Mouse (Mus musculus) forebrain, embryonic 14.5 days (tissue): Measurements from ENCODE around the gene Cnnm3. TPM values are rescaled to one million over a fixed set of nuclear protein-coding genes. Genes with fewer than 3 reads are reported as not detected.

Experiments
- ATAC-seq: fragments of 200-750 bp; cut with Nextera tagmentation; 2 replicates; pipeline ENCODE4 v1.8.0; 2017; ENCODE audit warnings: mild to moderate bottlenecking, moderate library complexity
- DNase-seq: peaks from one replicate; pipeline ENCODE4 v3.0.0-alpha.2; 2015; ENCODE audit warnings: low spot score
- H3K27ac ChIP-seq: fragments of 300-500 bp; sonication (generic); 2 replicates; pipeline ENCODE4 v1.5.1; 2014; ENCODE audit warnings: low read depth, mild to moderate bottlenecking, control low read depth, low read length, moderate library complexity
- H3K27me3 ChIP-seq: fragments of 300-500 bp; sonication (generic); replicated peaks from 2 replicates; pipeline ENCODE4 v1.6.1; 2014; ENCODE audit warnings: low read length, control low read depth, mixed read lengths; ENCODE audit not compliant: control insufficient read depth, insufficient read depth
- H3K36me3 ChIP-seq: fragments of 300-500 bp; sonication (generic); 2 replicates; pipeline ENCODE4 v1.6.1; 2014; ENCODE audit warnings: low read length, control low read depth; ENCODE audit not compliant: control insufficient read depth, insufficient read depth
- H3K4me1 ChIP-seq: fragments of 300-500 bp; sonication (generic); 2 replicates; pipeline ENCODE4 v1.6.1; 2014; ENCODE audit warnings: antibody characterized with exemption, low read length, control low read depth; ENCODE audit not compliant: control insufficient read depth, insufficient read depth
- H3K4me2 ChIP-seq: fragments of 300-500 bp; sonication (generic); 2 replicates; pipeline ENCODE4 v1.6.1; 2014; ENCODE audit warnings: mild to moderate bottlenecking, control low read depth, low read length
- H3K4me3 ChIP-seq: fragments of 300-500 bp; sonication (generic); 2 replicates; pipeline ENCODE4 v1.5.1; 2014; ENCODE audit warnings: low read depth, low read length, control low read depth
- H3K9ac ChIP-seq: fragments of 300-500 bp; sonication (generic); 2 replicates; pipeline ENCODE4 v1.6.1; 2014; ENCODE audit warnings: mild to moderate bottlenecking, low read length, control low read depth, moderate library complexity
- H3K9me3 ChIP-seq: fragments of 300-500 bp; sonication (generic); replicated peaks from 2 replicates; pipeline ENCODE4 v1.6.1; 2016; ENCODE audit warnings: low read length, control low read depth, mixed read lengths; ENCODE audit not compliant: control insufficient read depth
- WGBS: fragments of 180-500 bp; shearing (Covaris S2); extraction: QIAGEN DNeasy Blood & Tissue Kit; methylation state at CpG from one replicate; pipeline ENCODE4 v1.1.7; 2014; 5-methylcytosine and 5-hydroxymethylcytosine counted together
- polyA plus RNA-seq: library from polyadenylated mRNA; unstranded; fragments of >200 nt; fragmentation: Nextera tagmentation; extraction: Ambion mirVana; gene quantifications from 2 replicates; pipeline ENCODE4 v1.2.1, GENCODE M21; 2014

Gene Cnnm3
- polyA plus RNA-seq, 1 experiment from 2014 or later: 5.2 TPM

- WGBS: 73% methylated on average over 2 of the region's 2 CpGs
- no peak overlapping the region for H3K4me2 ChIP-seq
- DNase-seq (no peak), ATAC-seq (no peak)
- H3K9ac ChIP-seq: no peak overlapping the region
- H3K36me3 ChIP-seq: no peaks in the 10 kb centered on the region
- H3K9me3 ChIP-seq: no peaks in the 10 kb centered on the region
- no peak overlapping the region for H3K27ac ChIP-seq
- no peaks in the 10 kb centered on the region for H3K27me3 ChIP-seq
- no peak overlapping the region for H3K4me3 ChIP-seq
- peaks cover 6% of the 10 kb centered on the region; the same call in 1 of the 2 replicates for H3K4me1 ChIP-seq
Observed at GRCm38 (mm10) chr1:36563197-36563596, 51.5 kb downstream of the Cnnm3 start.

DNA sequence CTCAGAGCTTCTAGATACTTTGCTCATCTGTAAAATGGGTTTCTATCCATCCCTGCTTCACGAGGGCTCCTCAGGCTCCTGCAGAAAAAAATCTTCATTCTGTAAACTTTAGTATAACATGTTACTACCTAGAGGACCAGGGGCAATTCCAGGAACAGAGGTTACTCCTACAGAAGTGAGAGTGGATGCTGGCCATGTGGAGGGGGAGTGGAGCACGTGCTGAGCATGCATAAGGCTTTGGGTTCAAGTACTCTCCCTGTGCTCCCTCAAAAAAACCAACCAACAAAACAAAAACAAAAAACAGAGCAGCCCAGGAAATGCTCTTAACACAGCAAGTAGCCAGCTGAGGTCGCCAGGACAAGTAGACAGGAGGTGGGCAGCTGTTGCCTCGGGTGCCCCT, 52.0 kb downstream of the Cnnm3 start:
- ATAC-seq: no peak
- Histone ChIP-seq H3K4me3 (no peak overlapping the region), H3K9ac (no peak overlapping the region), H3K9me3 (no peaks in the 10 kb centered on the region), H3K27me3 (no peaks in the 10 kb centered on the region), H3K4me2 (no peak overlapping the region), H3K27ac (no peak overlapping the region), H3K36me3 (no peaks in the 10 kb centered on the region), H3K4me1 (peaks cover 3% of the 10 kb centered on the region; the same call in 1 of the 2 replicates)
- 78% methylated on average over 4 of the region's 4 CpGs for WGBS
- no peak for DNase-seq

DNA sequence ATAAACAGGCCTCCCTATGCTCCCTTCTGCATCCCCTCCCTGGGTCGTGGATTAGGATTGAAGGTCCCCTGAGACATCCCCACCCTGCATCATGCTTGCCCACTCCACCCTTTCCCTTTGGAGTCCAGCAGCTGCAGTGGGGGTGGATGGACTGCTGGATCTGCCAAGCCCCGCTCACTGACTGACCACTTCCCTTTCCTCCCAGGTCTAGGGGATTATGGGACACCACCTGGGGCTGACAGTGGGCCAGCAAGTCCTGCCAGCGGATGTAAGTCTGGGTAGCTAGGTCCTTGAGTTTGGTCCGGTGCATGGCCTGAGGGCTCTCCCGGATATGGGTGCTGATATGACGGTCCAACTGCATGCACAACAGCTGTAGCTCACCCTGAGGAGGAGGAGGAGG, 52.4 kb downstream of the Cnnm3 start:
- Histone ChIP-seq H3K4me1 (no peaks in the 10 kb centered on the region), H3K9ac (no peak overlapping the region), H3K4me2 (no peak overlapping the region), H3K4me3 (no peak overlapping the region), H3K36me3 (no peaks in the 10 kb centered on the region), H3K27ac (no peak overlapping the region), H3K27me3 (no peaks in the 10 kb centered on the region), H3K9me3 (no peaks in the 10 kb centered on the region)
- no peak for DNase-seq
- 76% methylated on average over 6 of the region's 6 CpGs for WGBS
- ATAC-seq: no peak

- 10% methylated on average over 2 of the region's 2 CpGs for WGBS
- no peaks in the 10 kb centered on the region for H3K36me3 ChIP-seq
- H3K27ac ChIP-seq: no peak overlapping the region
- no peaks in the 10 kb centered on the region for H3K4me1 ChIP-seq
- no peak for ATAC-seq
- no peaks in the 10 kb centered on the region for H3K9me3 ChIP-seq
- DNase-seq: no peak
- no peak overlapping the region for H3K4me2 ChIP-seq
- no peak overlapping the region for H3K4me3 ChIP-seq
- H3K9ac ChIP-seq: no peak overlapping the region
- H3K27me3 ChIP-seq: no peaks in the 10 kb centered on the region
Observed at GRCm38 (mm10) chr1:36566425-36566824, 54.8 kb downstream of the Cnnm3 start.

GRCm38 (mm10) chr1:36567818-36568603, 56.3 kb downstream of the Cnnm3 start:
- no peak overlapping the region for H3K4me3 ChIP-seq
- 43% methylated on average over 21 of the region's 21 CpGs for WGBS
- no peak for DNase-seq

DNA sequence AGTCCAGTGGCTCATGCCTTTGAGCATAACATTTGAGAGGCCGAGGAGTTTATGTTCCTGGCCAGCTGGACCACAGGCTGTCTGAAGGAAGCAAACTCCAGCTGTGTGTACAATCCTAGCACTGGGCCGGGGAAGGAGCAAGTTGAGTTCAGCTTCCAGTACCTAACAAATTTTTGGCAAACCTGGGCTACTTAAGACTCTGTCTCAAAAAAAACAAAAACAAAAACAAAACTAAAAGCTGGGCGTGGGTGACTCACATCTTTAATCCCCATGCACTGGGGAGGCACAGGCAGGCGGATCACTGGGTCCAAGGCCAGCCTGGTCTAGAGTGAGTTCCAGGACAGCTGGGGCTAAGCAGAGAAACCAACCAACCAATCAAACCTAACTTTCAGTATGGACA, 57.1 kb downstream of the Cnnm3 start:
- ATAC-seq (no peak), DNase-seq (no peak)
- H3K36me3 ChIP-seq: no peaks in the 10 kb centered on the region
- H3K4me1 ChIP-seq: no peaks in the 10 kb centered on the region
- H3K4me2 ChIP-seq: no peak overlapping the region
- no peak overlapping the region for H3K4me3 ChIP-seq
- H3K9me3 ChIP-seq: no peaks in the 10 kb centered on the region
- no peak overlapping the region for H3K27ac ChIP-seq
- WGBS: 77% methylated on average over 4 of the region's 4 CpGs
- no peaks in the 10 kb centered on the region for H3K27me3 ChIP-seq
- no peak overlapping the region for H3K9ac ChIP-seq

More at GRCm38 (mm10) chr1:36567818-36568603, 56.3 kb downstream of the Cnnm3 start:
- Histone ChIP-seq H3K9ac (no peak overlapping the region), H3K9me3 (no peaks in the 10 kb centered on the region), H3K4me2 (no peak overlapping the region), H3K36me3 (no peaks in the 10 kb centered on the region), H3K4me1 (no peaks in the 10 kb centered on the region), H3K27ac (no peak overlapping the region), H3K27me3 (no peaks in the 10 kb centered on the region)
- no peak for ATAC-seq

GRCm38 (mm10) chr1:36569694-36570276, 58.1 kb downstream of the Cnnm3 start:
- Histone ChIP-seq H3K9ac (no peak overlapping the region), H3K27ac (no peak overlapping the region), H3K4me1 (peaks cover 4% of the 10 kb centered on the region; the same call in 1 of the 2 replicates), H3K9me3 (no peaks in the 10 kb centered on the region), H3K4me3 (no peak overlapping the region), H3K36me3 (no peaks in the 10 kb centered on the region), H3K27me3 (no peaks in the 10 kb centered on the region), H3K4me2 (no peak overlapping the region)
- ATAC-seq (no peak), DNase-seq (no peak)
- 44% methylated on average over 7 of the region's 7 CpGs for WGBS

- 90% methylated on average over 5 of the region's 5 CpGs for WGBS
- H3K9me3 ChIP-seq: no peaks in the 10 kb centered on the region
- no peak overlapping the region for H3K27ac ChIP-seq
- no peak for DNase-seq
- H3K4me1 ChIP-seq: peaks cover 4% of the 10 kb centered on the region; the same call in 1 of the 2 replicates
- H3K4me3 ChIP-seq: no peak overlapping the region
- H3K27me3 ChIP-seq: no peaks in the 10 kb centered on the region
- H3K36me3 ChIP-seq: no peaks in the 10 kb centered on the region
- H3K9ac ChIP-seq: no peak overlapping the region
- no peak for ATAC-seq
- no peak overlapping the region for H3K4me2 ChIP-seq
Observed at GRCm38 (mm10) chr1:36570320-36570719, 58.7 kb downstream of the Cnnm3 start.

- ATAC-seq (no peak), DNase-seq (no peak)
- Histone ChIP-seq H3K36me3 (no peaks in the 10 kb centered on the region), H3K4me1 (peaks cover 4% of the 10 kb centered on the region; the same call in 1 of the 2 replicates), H3K27ac (no peak overlapping the region), H3K4me3 (no peak overlapping the region), H3K27me3 (no peaks in the 10 kb centered on the region), H3K9ac (no peak overlapping the region), H3K9me3 (no peaks in the 10 kb centered on the region), H3K4me2 (no peak overlapping the region)
- WGBS: 60% methylated on average over 6 of the region's 6 CpGs
Observed at GRCm38 (mm10) chr1:36571627-36572026, 60.0 kb downstream of the Cnnm3 start.
